Mouse (Mus musculus): ENCODE results near the gene Mrgprb5.
"Not testable (repeated sequence)": the region's sequence is repeated elsewhere in the genome, so short reads cannot be mapped to it uniquely, and the experiment has no call there.

Mrgprb5 gene

DNA sequence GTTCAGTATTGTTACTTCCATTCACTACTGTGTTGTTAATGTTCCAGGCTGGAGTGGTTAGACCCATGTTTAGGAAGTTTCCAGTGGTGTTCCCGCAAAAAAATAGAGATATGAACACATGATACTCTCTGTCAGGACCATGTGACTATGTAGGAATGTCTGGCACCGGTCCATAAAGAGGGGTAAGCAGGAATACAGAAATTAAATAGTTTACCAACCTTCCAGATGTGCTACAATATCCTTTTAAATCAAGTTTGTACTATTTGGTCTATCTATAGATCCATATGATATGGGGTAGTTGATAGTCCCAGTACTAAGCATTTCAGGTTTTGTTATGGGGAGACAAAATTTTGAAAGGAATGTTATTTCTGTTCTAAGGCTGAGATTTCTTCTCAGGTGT, at the start of gene Mrgprb5:
Gene Mrgprb5, minus strand, starts transcription at position 101 of the 400 bp plus-strand sequence.
- no peak for DNase-seq (ENCODE audit: low spot score in 2 of 2)

- no peak for DNase-seq (ENCODE audit: low spot score in 2 of 2)
These were observed 30.4 kb upstream of the Mrgprb5 start, which contains the start of gene Mrgprb4 for GRCm38 (mm10) chr7:48199188-48199587. Gene Mrgprb4 (minus strand): TSS chr7:48199288.

DNA sequence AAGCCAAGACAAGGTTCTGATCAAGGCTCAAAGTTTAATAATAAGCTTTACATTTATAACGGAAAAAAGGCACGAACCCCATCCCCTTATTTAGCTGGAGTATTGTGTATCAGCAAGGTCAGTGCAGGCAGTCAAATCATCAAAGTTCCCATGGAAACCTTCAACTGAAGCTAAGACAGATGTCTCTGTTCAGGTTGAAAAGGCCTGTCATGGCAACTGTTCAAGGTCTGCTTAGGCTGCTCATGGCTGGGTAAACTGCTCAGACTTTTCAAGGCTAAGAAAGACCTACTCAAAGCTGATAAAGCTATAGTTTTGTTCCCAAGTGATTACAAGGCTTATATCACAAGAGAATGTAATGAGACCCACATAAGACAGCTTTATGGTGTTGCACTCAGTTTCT, 1.3 kb downstream of the Mrgprb5 start:
- no peak for DNase-seq (ENCODE audit: low spot score in 2 of 2)

GRCm38 (mm10) chr7:48138248-48138702, 30.5 kb downstream of the Mrgprb5 start:
- no peak for DNase-seq (ENCODE audit: low spot score in 2 of 2)

DNA sequence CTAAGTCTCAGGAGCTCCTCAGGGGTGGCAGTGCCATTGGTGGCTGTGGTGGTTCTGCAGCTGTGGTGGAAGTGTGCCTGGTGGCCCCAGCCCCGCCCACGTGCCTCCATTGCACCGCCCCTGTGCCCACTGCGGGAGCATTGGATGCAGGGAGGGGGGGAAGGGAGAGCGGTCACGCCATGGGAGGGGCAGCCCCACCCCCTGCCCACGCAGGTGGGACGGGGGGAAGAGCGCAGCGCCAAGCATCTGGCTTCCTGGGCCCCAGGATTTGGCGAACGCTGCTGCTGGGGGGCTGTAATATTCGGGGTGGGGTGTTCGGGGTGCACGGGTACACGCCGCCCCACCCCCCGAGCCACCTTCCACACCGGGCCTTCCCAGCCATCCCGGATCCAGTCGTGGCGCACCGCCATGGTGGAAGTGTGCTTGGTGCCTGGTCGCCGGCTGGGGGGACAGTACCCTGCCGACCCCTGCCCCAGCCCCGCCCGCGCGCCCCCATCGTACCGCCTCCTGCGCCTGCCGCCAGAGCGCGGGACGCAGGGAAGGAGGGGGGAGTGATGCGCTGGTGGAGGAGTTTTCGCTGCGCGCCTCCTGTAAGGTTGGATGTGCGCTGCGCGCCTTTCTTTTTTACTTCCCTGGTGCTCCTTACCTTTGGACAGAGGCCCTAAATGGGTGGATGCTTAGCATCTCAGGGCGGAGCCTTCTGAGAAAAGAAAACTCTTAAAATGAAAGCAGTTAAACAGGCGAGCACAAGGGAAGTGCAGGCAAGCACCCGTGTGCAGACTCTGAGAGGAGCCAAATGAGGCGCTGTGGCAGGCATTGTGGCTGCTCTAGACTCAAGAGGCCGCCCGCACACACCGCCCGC, 31.4 kb downstream of the Mrgprb5 start:
- DNase-seq (ENCODE audit: low spot score in 2 of 2): no peak

DNA sequence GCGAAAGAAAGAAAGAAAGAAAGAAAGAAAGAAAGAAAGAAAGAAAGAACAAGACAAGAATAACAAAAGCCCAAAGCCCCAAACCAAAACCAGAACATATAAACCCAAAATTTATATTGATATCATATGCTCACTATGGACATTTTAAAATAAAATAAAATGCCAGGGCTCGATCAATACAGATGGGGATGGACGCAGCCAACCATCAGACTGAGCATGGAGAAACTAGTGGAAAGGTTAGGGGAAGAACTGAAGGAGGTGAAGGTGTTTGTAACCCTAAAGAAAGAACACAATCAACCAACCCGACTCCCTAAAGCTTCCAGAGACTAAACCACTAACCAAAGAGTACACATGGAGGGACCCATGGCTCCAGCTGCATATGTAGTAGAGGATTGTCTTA, 36.1 kb downstream of the Mrgprb5 start:
- DNase-seq (ENCODE audit: low spot score in 2 of 2): no peak

DNA sequence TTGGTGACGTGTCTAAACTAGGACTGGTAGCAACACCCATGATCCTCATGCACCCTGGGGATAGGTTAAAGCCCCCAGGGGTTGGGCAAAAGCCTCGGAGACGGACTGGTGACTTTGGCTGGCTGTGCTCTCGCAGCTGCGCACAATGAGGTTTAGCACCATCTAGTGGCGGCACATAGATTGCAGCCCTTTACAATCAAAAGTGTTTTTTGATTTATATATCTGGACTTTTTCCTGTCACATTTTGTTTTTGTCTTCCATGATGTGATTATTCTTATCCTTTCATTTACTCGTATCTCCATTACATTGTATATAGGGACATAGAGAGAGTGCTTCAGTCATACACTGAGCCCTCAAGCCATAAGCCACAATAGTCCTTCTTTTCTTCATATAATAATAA, 36.6 kb downstream of the Mrgprb5 start:
- DNase-seq (ENCODE audit: low spot score in 2 of 2): not testable (repeated sequence)

DNA sequence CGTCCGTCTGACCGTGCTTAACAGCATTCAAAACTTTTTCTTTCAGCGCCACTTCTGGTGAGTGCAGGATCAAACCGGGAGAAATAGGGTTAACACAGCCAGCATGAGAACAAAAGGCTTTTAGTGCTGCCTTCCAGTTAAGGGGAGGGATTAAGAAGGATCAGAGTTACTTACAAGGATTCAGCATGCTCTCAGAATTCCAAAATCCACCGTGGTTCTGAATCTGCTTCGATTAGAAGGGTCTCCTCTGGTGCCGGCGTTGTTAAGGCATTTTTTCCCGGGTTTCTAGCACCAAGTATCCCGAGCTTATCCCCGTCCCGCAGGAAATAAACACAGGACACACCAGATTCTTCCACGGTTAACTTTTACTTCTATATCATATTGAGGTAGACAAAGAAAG, 37.0 kb downstream of the Mrgprb5 start:
- not testable (repeated sequence) for DNase-seq (ENCODE audit: low spot score in 2 of 2)

GRCm38 (mm10) chr7:48123806-48124205, 45.0 kb downstream of the Mrgprb5 start:
- no peak for DNase-seq (ENCODE audit: low spot score in 2 of 2)

Measured in frontal cortex, postnatal 10 days (tissue).